In the genomic region with DNA sequence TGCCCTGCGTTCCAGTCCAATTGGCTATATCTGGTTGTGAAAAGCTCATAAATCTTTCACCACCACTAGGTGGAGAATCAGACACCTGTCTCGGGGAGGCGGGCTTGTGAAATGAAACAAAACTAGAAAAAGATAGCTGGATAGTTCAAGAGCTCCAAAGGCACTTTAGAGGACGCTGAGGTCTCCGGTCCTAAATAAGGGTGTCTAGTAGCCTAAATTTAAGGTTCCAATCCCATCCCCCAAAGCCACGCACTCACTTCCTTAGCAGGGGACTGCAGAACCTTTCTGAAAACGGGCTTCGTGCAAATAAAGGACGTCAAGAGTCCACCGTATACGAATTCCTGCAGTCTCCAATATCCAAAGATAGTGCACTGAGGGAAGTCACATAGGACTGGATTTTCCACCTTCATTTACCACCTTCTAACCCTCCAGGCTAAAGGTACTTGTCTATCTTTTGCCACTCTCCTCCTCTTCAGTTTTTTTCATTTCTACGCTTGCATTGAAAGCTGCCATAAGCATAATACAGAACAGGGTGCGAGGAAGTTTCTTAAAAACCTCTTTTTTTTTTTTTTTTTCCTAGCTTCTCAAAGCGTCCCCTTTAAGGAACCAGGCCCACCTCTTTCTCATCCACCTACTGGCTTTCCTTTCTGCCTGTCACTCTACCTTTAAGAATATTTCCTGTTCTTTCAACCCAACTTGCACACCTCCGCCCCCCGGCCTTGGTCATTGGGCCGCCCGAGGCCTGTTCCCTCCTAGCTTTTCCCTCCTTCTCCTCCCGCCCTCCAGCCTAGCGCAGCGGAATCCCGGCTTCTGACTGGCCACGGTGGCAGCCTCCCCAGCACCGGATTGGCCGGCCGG, we compare ENCODE assay signal across 8 mouse cellular contexts. TPM values are rescaled to one million over a fixed set of nuclear protein-coding genes. Genes with fewer than 3 reads are reported as not detected.
A peak's percentile ranks its signal among the peaks of the same experiment; 100 is the strongest.
DNase-seq lines count a peak whose midpoint lies in the region; ATAC-seq lines count a peak whose summit lies in the region.

No protein-coding gene starts in this region.

- ATAC-seq in forebrain, embryonic 14.5 days, result peak; percentile 100
- ATAC-seq in neural tube, embryonic 15.5 days (ENCODE audit: low FRiP score), result peak; percentile 100

- intact Hi-C loops in heart, postnatal 14 days (cut with DNase I), result loop anchor here (10.0 kb wide), 1 partner anchor 192 kb away; no protein-coding TSS in a partner anchor

- peak overlapping the region; percentile 59 for H3K4me2 ChIP-seq in forebrain, embryonic 14.5 days (ENCODE audit: low read length)
- peak overlapping the region; percentile 87 for H3K4me2 ChIP-seq in neural tube, embryonic 15.5 days

- no peaks in the 10 kb centered on the region for H3K36me3 ChIP-seq in forebrain, embryonic 14.5 days (ENCODE audit: control insufficient read depth, insufficient read depth, low read length)
- H3K36me3 ChIP-seq in neural tube, embryonic 15.5 days, result no peaks in the 10 kb centered on the region

- H3K27ac ChIP-seq in forebrain, embryonic 14.5 days (ENCODE audit: low read depth, low read length), result peak overlapping the region; percentile 57
- H3K27ac ChIP-seq in neural tube, embryonic 15.5 days (replicated peaks), result peak overlapping the region; percentile 88

- peaks cover 10% of the 10 kb centered on the region; the same call in 1 of the 2 replicates for H3K4me1 ChIP-seq in forebrain, embryonic 14.5 days (ENCODE audit: control insufficient read depth, insufficient read depth, low read length)
- peaks cover 22% of the 10 kb centered on the region for H3K4me1 ChIP-seq in neural tube, embryonic 15.5 days

- peak overlapping the region; percentile 91 for H3K4me3 ChIP-seq in forebrain, embryonic 14.5 days (ENCODE audit: low read depth, low read length)
- H3K4me3 ChIP-seq in neural tube, embryonic 15.5 days (replicated peaks), result peak overlapping the region; percentile 88

- peak; percentile 97 for DNase-seq in ES-CJ7 (ENCODE audit: low read depth, low spot score)
- peak; percentile 98 for DNase-seq in cerebellum, adult 11 months
- DNase-seq in forebrain, embryonic 14.5 days (ENCODE audit: low spot score), result peak; percentile 99
- DNase-seq in heart, postnatal 14 days, result peak; percentile 97 to 98
- DNase-seq in layer of hippocampus, adult 11-12 months (ENCODE audit: low spot score), result peak; percentile 98
- DNase-seq in lung, adult 18-20 months, result peak; percentile 99 to 100
- DNase-seq in testis, postnatal 14 days (ENCODE audit: low spot score), result peak; percentile 99

- H3K9ac ChIP-seq in forebrain, embryonic 14.5 days (ENCODE audit: low read length), result peak overlapping the region; percentile 88
- H3K9ac ChIP-seq in neural tube, embryonic 15.5 days (replicated peaks), result peak overlapping the region; percentile 53

- no peaks in the 10 kb centered on the region for H3K27me3 ChIP-seq in forebrain, embryonic 14.5 days (replicated peaks; ENCODE audit: control insufficient read depth, insufficient read depth, low read length)
- H3K27me3 ChIP-seq in neural tube, embryonic 15.5 days (replicated peaks), result no peaks in the 10 kb centered on the region

- under 1% methylated on average over 26 of the region's 26 CpGs for WGBS in forebrain, embryonic 14.5 days
- WGBS in neural tube, embryonic 15.5 days, result under 1% methylated on average over 26 of the region's 26 CpGs

- no peaks in the 10 kb centered on the region for H3K9me3 ChIP-seq in forebrain, embryonic 14.5 days (replicated peaks; ENCODE audit: control insufficient read depth, low read length)
- H3K9me3 ChIP-seq in neural tube, embryonic 15.5 days (replicated peaks), result no peaks in the 10 kb centered on the region

RNA-seq across cellular contexts. Expression of a gene that starts 0.5 kb away (rescaled TPM):
- 4.3 and 4.6 TPM in 2 replicates for polyA plus RNA-seq in forebrain, embryonic 14.5 days (2014; fragmentation: Nextera tagmentation; extraction: Ambion mirVana)
- total RNA-seq in heart, postnatal 14 days (2021), result 10 to 100 TPM; 21.0 to 22.3 TPM
- polyA plus RNA-seq in neural tube, embryonic 15.5 days (2015; fragmentation: Nextera tagmentation; extraction: Ambion mirVana), result 2.5 TPM in 2 replicates

RNA-seq across cellular contexts. Expression of a gene that starts 32.9 kb away (rescaled TPM):
- 39.6 and 44.8 TPM in 2 replicates for polyA plus RNA-seq in forebrain, embryonic 14.5 days (2014; fragmentation: Nextera tagmentation; extraction: Ambion mirVana)
- 10 to 100 TPM; 52.5 to 56.0 TPM for total RNA-seq in heart, postnatal 14 days (2021)
- 64.2 and 72.0 TPM in 2 replicates for polyA plus RNA-seq in neural tube, embryonic 15.5 days (2015; fragmentation: Nextera tagmentation; extraction: Ambion mirVana)

RNA-seq across cellular contexts. Expression of a gene that starts 33.0 kb away (rescaled TPM):
- polyA plus RNA-seq in forebrain, embryonic 14.5 days (2014; fragmentation: Nextera tagmentation; extraction: Ambion mirVana), result 125 and 127 TPM in 2 replicates
- 10 to 100 TPM; 37.8 to 39.6 TPM for total RNA-seq in heart, postnatal 14 days (2021)
- 138 and 139 TPM in 2 replicates for polyA plus RNA-seq in neural tube, embryonic 15.5 days (2015; fragmentation: Nextera tagmentation; extraction: Ambion mirVana)

Comparison
In these comparisons a context has a peak if more than half of its experiments do, and no peak if none do; other contexts are left out.
1. Peak in every context shown above with its lines: DNase-seq, ATAC-seq, H3K4me3 ChIP-seq and H3K27ac ChIP-seq.